Mouse (Mus musculus) heart, postnatal 4 days (tissue): ENCODE data around the gene Dnajb4. TPM values are rescaled to one million over a fixed set of nuclear protein-coding genes. Genes with fewer than 3 reads are reported as not detected.

Experiments used
- DNase-seq: peaks from one replicate; pipeline ENCODE4 v3.0.0; 2021
- total RNA-seq, 2 experiments: library from RNA; stranded (reverse); gene quantifications; 2 replicates each; pipeline ENCODE4 v1.2.3; 2021

The Dnajb4 gene
- total RNA-seq, 2 experiments from 2014 or later, result 58.3 to 62.3 TPM

- no peak for DNase-seq
Measured at GRCm38 (mm10) chr3:152171236-152171635, 38.9 kb downstream of the Dnajb4 start.

GRCm38 (mm10) chr3:152170407-152170806 is 39.7 kb downstream of the Dnajb4 start:
- DNase-seq, result no peak

DNA sequence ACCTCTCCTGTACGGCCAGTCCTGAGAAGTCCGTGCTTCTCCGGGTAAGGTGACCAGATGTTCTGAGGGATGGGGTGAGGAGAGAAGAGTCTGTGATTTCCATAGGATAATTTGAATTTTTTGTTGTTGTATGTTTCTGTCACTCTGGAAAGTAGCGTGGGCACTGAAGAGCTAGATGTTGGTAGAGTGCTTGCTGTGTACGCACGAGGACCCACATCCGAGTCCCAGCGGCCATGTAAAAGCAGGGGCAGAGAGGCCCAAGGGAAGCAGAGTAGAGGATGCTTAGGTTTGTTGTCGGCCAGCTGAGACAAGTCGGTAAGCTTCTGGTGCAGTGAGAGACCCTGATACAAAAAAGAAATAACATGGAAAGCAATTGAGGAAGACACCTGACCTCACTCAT is 42.1 kb downstream of the Dnajb4 start:
- no peak for DNase-seq

DNA sequence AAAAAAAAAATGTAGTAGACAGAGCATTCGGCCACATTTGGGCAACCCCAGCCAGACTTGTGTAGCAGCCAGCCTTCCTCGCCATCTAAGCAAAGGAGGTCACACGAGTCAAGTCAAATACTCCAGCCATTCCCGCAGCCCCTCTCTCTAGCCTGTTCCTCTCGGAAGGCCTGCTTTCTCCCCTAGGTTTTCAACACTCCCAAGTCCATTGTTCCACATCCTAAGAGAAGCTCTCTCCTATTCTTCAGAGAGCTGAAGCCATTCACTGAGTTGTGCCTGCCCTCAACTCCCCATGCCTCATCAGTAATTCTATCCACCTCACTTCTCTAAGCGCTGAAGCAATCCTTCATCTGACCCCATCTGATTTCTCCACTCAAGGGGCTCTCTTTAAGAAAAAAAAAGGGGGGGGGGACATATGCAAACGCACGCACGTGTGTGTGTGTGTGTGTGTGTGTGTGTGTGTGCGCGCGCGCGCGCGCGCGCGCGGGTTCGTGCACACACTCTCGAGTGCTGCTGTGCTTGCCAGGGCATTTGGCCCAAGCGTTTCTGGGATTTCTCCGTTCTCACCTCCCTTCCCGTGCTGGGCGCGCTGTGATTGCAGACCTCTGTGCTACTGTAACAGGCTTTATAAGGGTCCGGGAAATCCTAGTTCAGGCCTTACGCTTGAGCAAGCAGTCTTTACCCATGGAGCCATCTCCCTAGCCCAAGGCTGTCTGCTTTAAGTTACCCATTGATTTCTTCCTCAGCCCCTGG is 43.2 kb downstream of the Dnajb4 start:
- DNase-seq, result no peak

DNA sequence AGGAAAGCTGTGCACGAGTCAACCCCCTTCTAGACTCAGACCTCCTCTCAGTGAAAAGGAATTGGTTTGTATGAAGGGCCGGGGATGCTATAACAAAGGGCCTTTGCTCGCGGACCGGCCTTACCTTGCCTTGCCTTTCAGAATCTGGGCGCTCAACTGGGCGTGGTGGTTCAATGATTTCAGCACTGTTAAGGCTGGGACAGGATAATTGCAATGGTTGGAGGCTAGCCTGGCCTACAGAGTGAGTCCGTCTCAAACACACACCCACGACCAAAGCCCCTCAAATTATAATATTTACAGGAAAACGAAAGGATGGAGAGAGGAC is 44.0 kb downstream of the Dnajb4 start, which contains the start of gene Gipc2:
Gene Gipc2 (minus strand): TSS at position 132 of the 325 bp plus-strand sequence.
- no peak for DNase-seq

DNA sequence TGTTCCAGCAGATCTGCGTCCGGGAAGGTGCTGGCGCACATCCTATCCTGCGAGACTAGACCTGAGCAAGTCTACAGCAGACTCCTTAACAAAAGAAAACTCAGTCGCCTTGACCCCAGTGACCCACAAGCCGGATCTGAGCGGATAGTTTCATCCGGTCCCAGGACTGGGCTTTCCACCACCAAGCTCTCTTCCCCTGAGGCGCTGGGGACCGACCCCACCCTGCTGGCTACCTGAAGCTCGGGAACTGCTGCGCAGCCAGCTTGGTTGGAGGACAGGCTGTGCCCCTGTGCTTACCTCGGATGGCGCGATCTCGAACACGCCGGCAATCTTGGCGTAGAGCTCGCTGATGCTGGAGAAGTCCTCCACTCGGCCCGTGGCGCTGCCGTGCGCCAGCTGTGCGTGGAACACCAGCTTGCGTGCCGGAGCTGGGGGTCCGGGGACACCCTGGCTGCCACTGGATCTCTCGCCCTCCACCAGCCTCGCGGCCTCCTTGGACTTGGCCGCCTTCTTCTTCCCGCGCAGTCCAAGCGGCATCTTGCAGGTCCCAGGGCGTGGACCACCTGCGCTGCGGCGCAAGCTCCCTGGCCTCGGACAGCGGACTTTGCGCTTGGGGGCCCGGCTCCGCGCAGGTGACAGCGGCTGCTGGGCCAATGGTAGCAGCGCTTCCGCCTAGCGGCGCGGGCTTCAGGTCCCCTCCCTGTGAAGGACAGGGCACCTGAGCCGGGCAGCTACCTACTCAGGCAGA is 44.6 kb downstream of the Dnajb4 start:
- DNase-seq, result peak; percentile 56

DNA sequence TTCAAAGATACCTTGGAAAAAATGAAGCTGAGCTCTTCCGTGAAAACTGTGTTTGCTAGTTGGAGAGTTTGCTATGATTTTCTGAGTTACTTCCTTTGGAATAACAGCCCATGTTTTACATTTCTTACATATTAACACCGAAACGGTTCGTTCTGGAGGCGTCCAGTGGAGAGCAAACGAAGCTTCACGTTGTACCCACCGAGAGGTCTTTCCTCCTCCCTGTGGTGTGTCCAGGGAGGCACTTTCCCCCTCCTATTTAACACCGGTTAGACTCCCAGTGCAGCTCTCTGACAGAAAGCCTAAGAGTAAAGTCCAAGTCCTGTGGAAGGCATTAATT is 45.1 kb downstream of the Dnajb4 start:
- no peak for DNase-seq

- DNase-seq, result no peak
Measured at GRCm38 (mm10) chr3:152163320-152163719, 46.8 kb downstream of the Dnajb4 start.

GRCm38 (mm10) chr3:152160607-152161006 is 49.5 kb downstream of the Dnajb4 start:
- no peak for DNase-seq

- no peak for DNase-seq
Measured at GRCm38 (mm10) chr3:152159321-152159720, 50.8 kb downstream of the Dnajb4 start.

- no peak for DNase-seq
Measured at GRCm38 (mm10) chr3:152158344-152159291, 51.5 kb downstream of the Dnajb4 start.

DNA sequence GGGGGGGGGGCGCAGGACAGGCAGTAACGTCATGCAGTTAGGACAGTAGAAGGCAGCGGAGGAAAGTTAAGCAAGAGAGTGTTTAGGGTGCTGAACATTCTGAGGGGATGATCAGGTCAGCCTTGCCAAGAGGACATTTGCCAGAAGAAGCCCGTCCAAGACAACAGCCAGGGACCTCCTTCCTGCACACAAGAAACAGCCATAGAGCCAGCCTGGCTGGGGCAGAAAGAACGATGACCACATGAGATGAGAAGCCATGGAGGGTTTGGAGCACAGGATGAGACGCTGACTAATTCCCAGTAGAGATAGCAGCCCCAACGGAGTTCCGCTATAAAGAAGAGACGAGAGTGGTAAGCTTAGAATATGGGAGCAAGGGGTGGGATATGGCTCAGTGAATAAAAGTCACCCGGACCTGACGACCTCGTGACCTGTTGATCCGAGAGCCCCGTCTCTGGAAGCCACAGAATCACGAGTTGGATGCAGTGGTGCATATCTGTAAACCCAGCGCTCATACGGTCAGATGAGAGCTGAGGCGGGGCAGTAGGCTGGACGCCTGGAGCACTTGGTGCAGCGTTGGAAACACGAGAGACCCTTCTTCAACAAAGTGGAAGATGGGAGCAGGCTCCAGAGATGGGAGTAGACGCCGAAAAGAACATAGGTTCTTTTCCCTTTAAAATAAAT is 53.1 kb downstream of the Dnajb4 start:
- no peak for DNase-seq

GRCm38 (mm10) chr3:152155296-152155948 is 54.7 kb downstream of the Dnajb4 start:
- DNase-seq, result no peak

GRCm38 (mm10) chr3:152154095-152154494 is 56.0 kb downstream of the Dnajb4 start:
- DNase-seq, result no peak

GRCm38 (mm10) chr3:152153152-152153551 is 57.0 kb downstream of the Dnajb4 start:
- no peak for DNase-seq

GRCm38 (mm10) chr3:152152483-152152804 is 57.7 kb downstream of the Dnajb4 start:
- DNase-seq, result no peak

DNA sequence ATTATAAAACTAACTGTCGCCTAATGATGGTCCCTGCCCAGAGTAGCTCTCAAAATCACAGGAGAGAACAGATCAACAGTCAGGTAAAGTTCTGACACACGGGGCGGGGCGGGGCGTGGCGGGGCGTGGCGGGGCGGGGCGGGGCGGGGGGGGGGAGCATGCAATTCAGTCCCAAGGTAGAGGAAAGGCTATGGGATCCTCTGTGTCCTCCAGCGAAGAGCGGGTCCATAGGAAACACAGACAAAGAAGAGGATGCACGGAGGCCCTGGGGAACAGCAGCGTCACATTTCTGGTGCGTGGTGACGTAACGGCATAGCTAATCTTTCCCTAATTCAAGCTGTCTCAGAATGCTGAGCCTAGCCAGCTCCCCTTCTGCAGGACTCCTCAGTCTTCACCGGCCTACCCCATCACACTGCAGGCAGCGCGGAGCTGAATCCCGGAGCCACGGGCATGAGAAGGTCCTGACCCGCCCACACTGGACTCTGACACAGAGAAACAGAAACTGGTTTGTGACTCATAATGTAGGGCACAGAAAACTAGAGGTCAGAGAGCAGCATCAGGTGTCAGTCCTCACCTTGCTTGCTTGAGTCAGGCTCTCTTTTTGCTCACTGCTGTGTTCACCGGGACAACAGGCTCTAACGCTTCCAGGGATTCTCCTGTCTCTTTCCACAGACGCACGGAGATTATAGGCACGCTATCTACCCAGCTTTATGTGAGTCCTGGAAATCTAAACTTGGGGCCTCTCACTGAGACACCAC is 58.2 kb downstream of the Dnajb4 start:
- DNase-seq, result no peak

GRCm38 (mm10) chr3:152149863-152150262 is 60.2 kb downstream of the Dnajb4 start:
- DNase-seq, result no peak

GRCm38 (mm10) chr3:152149449-152149848 is 60.7 kb downstream of the Dnajb4 start:
- no peak for DNase-seq

- no peak for DNase-seq
Measured at GRCm38 (mm10) chr3:152147085-152147831, 62.8 kb downstream of the Dnajb4 start.
